Mouse (Mus musculus): ENCODE results near the gene Gm3676.
"Not testable (repeated sequence)": the region's sequence is repeated elsewhere in the genome, so short reads cannot be mapped to it uniquely, and the experiment has no call there.

Gene Gm3676

GRCm38 (mm10) chr14:41646387-41646786 is at the start of gene Gm3676:
Gene Gm3676, minus strand, starts transcription at chr14:41646487.
- not testable (repeated sequence) for DNase-seq

GRCm38 (mm10) chr14:41648176-41648575 is 1.9 kb upstream of the Gm3676 start:
- DNase-seq, result not testable (repeated sequence)

- DNase-seq, result not testable (repeated sequence)
Observed at GRCm38 (mm10) chr14:41630144-41630543, 16.1 kb downstream of the Gm3676 start.

- not testable (repeated sequence) for DNase-seq
Observed at GRCm38 (mm10) chr14:41624512-41624911, 21.8 kb downstream of the Gm3676 start, which contains the start of gene Gm3072. Gene Gm3072, minus strand, starts transcription at chr14:41624612.

GRCm38 (mm10) chr14:41622535-41622934 is 23.8 kb downstream of the Gm3676 start:
- not testable (repeated sequence) for DNase-seq

- DNase-seq, result not testable (repeated sequence)
Observed at GRCm38 (mm10) chr14:41610690-41611089, 35.6 kb downstream of the Gm3676 start.

- not testable (repeated sequence) for DNase-seq
Observed at GRCm38 (mm10) chr14:41600935-41601334, 45.4 kb downstream of the Gm3676 start.

Measured in lung, adult 18-20 months (tissue).